In genomic region chr11:99539721-99540120, GRCm38 (mm10) we compare ENCODE assay signal across 10 mouse cellular contexts. TPM values are rescaled to one million over a fixed set of nuclear protein-coding genes. Genes with fewer than 3 reads are reported as not detected.
DNase-seq lines count a peak whose midpoint lies in the region; ATAC-seq lines count a peak whose summit lies in the region.
"Had no signal": no experiment of that assay in that cellular context is flagged by ENCODE, and none has a peak within 500 bp of the region (broad histone marks: within the 10 kb centered on the region; RNA-seq: fewer than 3 reads in every experiment).

No protein-coding gene starts in this region.

- no peaks in the 10 kb centered on the region for H3K36me3 ChIP-seq in liver, embryonic 11.5 days (ENCODE audit: control insufficient read depth, insufficient read depth, low read length)
- H3K36me3 ChIP-seq: neural tube, embryonic 12.5 days had no signal

- ATAC-seq in liver, embryonic 11.5 days (replicated peaks; ENCODE audit: low FRiP score): no peak

- intact Hi-C loops in gastrocnemius, postnatal 14 days (cut with DNase I; ENCODE audit: low total_unique reads): no loop called here

- H3K27ac ChIP-seq in liver, embryonic 11.5 days (ENCODE audit: low read depth, low read length): no peak overlapping the region
- H3K27ac ChIP-seq: neural tube, embryonic 12.5 days had no signal

- H3K4me1 ChIP-seq in liver, embryonic 11.5 days (replicated peaks; ENCODE audit: control insufficient read depth, insufficient read depth, low read length): no peaks in the 10 kb centered on the region
- H3K4me1 ChIP-seq: neural tube, embryonic 12.5 days had no signal

- no peaks in the 10 kb centered on the region for H3K27me3 ChIP-seq in liver, embryonic 11.5 days (replicated peaks; ENCODE audit: control insufficient read depth, insufficient read depth, low read length)
- H3K27me3 ChIP-seq: neural tube, embryonic 12.5 days had no signal

- H3K4me2 ChIP-seq in liver, embryonic 11.5 days: no peak overlapping the region
- H3K4me2 ChIP-seq: neural tube, embryonic 12.5 days had no signal

- no peak overlapping the region for H3K4me3 ChIP-seq in liver, embryonic 11.5 days (ENCODE audit: low read depth, low read length)
- H3K4me3 ChIP-seq: neural tube, embryonic 12.5 days had no signal

- WGBS in liver, embryonic 11.5 days: 79% methylated on average over 9 of the region's 9 CpGs

- DNase-seq in gastrocnemius, postnatal 14 days: peak; percentile 8
- DNase-seq in gastrocnemius, postnatal 25 days: no peak
- peak; percentile 14 for DNase-seq in NIH3T3 (ENCODE audit: low read depth)
- DNase-seq in cerebellum, postnatal 25 days: peak; percentile 56 to 74
- peak; percentile 16 to 26 for DNase-seq in layer of hippocampus, postnatal 14 days (ENCODE audit: low spot score in 2 of 2)
- peak; percentile 36 for DNase-seq in retina, postnatal 7 days (ENCODE audit: low read depth, low spot score)
- no peak for DNase-seq in embryo, embryonic 9.5 days (ENCODE audit: extremely low spot score)
- DNase-seq in liver, embryonic 11.5 days (ENCODE audit: low spot score): no peak

- H3K9ac ChIP-seq in liver, embryonic 11.5 days (ENCODE audit: low read depth, low read length): no peak overlapping the region
- H3K9ac ChIP-seq: neural tube, embryonic 12.5 days had no signal

- no peaks in the 10 kb centered on the region for H3K9me3 ChIP-seq in liver, embryonic 11.5 days (ENCODE audit: control insufficient read depth, low read length)
- H3K9me3 ChIP-seq: neural tube, embryonic 12.5 days had no signal

RNA-seq across cellular contexts. Expression of gene Krt40, which starts 3.2 kb away (rescaled TPM):
- not detected for total RNA-seq in gastrocnemius, postnatal 14 days (2021)
- not detected for total RNA-seq in gastrocnemius, postnatal 25 days (2021)
- not detected for total RNA-seq in layer of hippocampus, postnatal 14 days (2021)
- 0.21 TPM in 1 of 2 replicates, not detected in the other for polyA plus RNA-seq in liver, embryonic 11.5 days (2014; fragmentation: Nextera tagmentation; extraction: Ambion mirVana)
- total RNA-seq: heart, postnatal 36 days had no signal
- polyA plus RNA-seq: neural tube, embryonic 12.5 days had no signal

RNA-seq across cellular contexts. Expression of gene Krtap3-3, which starts 10.9 kb away (rescaled TPM):
- not detected for total RNA-seq in gastrocnemius, postnatal 14 days (2021)
- not detected for total RNA-seq in gastrocnemius, postnatal 25 days (2021)
- not detected for total RNA-seq in layer of hippocampus, postnatal 14 days (2021)
- polyA plus RNA-seq in liver, embryonic 11.5 days (2014; fragmentation: Nextera tagmentation; extraction: Ambion mirVana): not detected in 2 replicates
- total RNA-seq: heart, postnatal 36 days had no signal
- polyA plus RNA-seq: neural tube, embryonic 12.5 days had no signal

RNA-seq across cellular contexts. Expression of gene Krtap3-2, which starts 16.9 kb away (rescaled TPM):
- total RNA-seq in gastrocnemius, postnatal 14 days (2021): not detected
- total RNA-seq in gastrocnemius, postnatal 25 days (2021): not detected
- not detected for total RNA-seq in layer of hippocampus, postnatal 14 days (2021)
- not detected in 2 replicates for polyA plus RNA-seq in liver, embryonic 11.5 days (2014; fragmentation: Nextera tagmentation; extraction: Ambion mirVana)
- total RNA-seq: heart, postnatal 36 days had no signal
- polyA plus RNA-seq: neural tube, embryonic 12.5 days had no signal

RNA-seq across cellular contexts. Expression of gene Krt39, which starts 18.6 kb away (rescaled TPM):
- total RNA-seq in gastrocnemius, postnatal 14 days (2021): not detected
- not detected for total RNA-seq in gastrocnemius, postnatal 25 days (2021)
- not detected for total RNA-seq in layer of hippocampus, postnatal 14 days (2021)
- not detected in 2 replicates for polyA plus RNA-seq in liver, embryonic 11.5 days (2014; fragmentation: Nextera tagmentation; extraction: Ambion mirVana)
- total RNA-seq: heart, postnatal 36 days had no signal
- polyA plus RNA-seq: neural tube, embryonic 12.5 days had no signal

RNA-seq across cellular contexts. Expression of gene Gm11939, which starts 19.5 kb away (rescaled TPM):
- total RNA-seq in gastrocnemius, postnatal 14 days (2021): not detected
- total RNA-seq in gastrocnemius, postnatal 25 days (2021): not detected
- not detected for total RNA-seq in layer of hippocampus, postnatal 14 days (2021)
- polyA plus RNA-seq in liver, embryonic 11.5 days (2014; fragmentation: Nextera tagmentation; extraction: Ambion mirVana): not detected in 2 replicates
- total RNA-seq: heart, postnatal 36 days had no signal
- polyA plus RNA-seq: neural tube, embryonic 12.5 days had no signal

Comparison
In these comparisons a context has a peak if more than half of its experiments do, and no peak if none do; other contexts are left out.
1. DNase-seq: peak in gastrocnemius, postnatal 14 days (single experiment), NIH3T3 (single experiment), cerebellum, postnatal 25 days (2 of 2), layer of hippocampus, postnatal 14 days (2 of 2) and retina, postnatal 7 days (single experiment); none in gastrocnemius, postnatal 25 days (single experiment), embryo, embryonic 9.5 days (single experiment) and liver, embryonic 11.5 days (single experiment).